Mouse (Mus musculus) forelimb bud, embryonic 11.5 days (tissue): ENCODE data around the gene Zgrf1.

Experiments used
- DNase-seq: peaks from one replicate; pipeline ENCODE4 v3.0.0-alpha.2; 2012; ENCODE audit warnings: low read depth, low spot score

Zgrf1 gene

GRCm38 (mm10) chr3:127639875-127640761 lies 86.8 kb downstream of the Zgrf1 start:
- peak; percentile 66 for DNase-seq

- DNase-seq, result no peak
Measured at GRCm38 (mm10) chr3:127640762-127641700, 87.7 kb downstream of the Zgrf1 start.

GRCm38 (mm10) chr3:127642211-127642610 lies 88.9 kb downstream of the Zgrf1 start:
- DNase-seq, result no peak

- DNase-seq, result no peak
Measured at GRCm38 (mm10) chr3:127646156-127646825, 93.0 kb downstream of the Zgrf1 start.

- no peak for DNase-seq
Measured at GRCm38 (mm10) chr3:127651742-127652653, 98.7 kb downstream of the Zgrf1 start.

GRCm38 (mm10) chr3:127660712-127661111 lies 107.4 kb downstream of the Zgrf1 start:
- no peak for DNase-seq

- no peak for DNase-seq
Measured at GRCm38 (mm10) chr3:127661646-127662531, 108.6 kb downstream of the Zgrf1 start.
